In genomic region chr9:14607464-14607863, GRCm38 (mm10) we compare ENCODE assay signal across 16 mouse cellular contexts. TPM values are rescaled to one million over a fixed set of nuclear protein-coding genes. Genes with fewer than 3 reads are reported as not detected.
A peak's percentile ranks its signal among the peaks of the same experiment; 100 is the strongest.
DNase-seq lines count a peak whose midpoint lies in the region; ATAC-seq lines count a peak whose summit lies in the region.
"Had no signal": no experiment of that assay in that cellular context is flagged by ENCODE, and none has a peak within 500 bp of the region (broad histone marks: within the 10 kb centered on the region; RNA-seq: fewer than 3 reads in every experiment).

No protein-coding gene starts in this region.

- no peak for DNase-seq in frontal cortex, adult 2 months (ENCODE audit: extremely low spot score in 1 of 2, low spot score in 1 of 2)
- no peak for DNase-seq in kidney, adult 9 months
- no peak for DNase-seq in embryonic facial prominence, embryonic 10.5 days (ENCODE audit: low spot score)
- DNase-seq in layer of hippocampus, postnatal 14 days (ENCODE audit: low spot score in 2 of 2): peak; percentile 14 to 43
- no peak for DNase-seq in thymus, postnatal 36 days
- DNase-seq in gastrocnemius, adult 8-10 months (ENCODE audit: low spot score in 2 of 2): no peak
- DNase-seq: adrenal gland, postnatal 10 days; B cell, adult 2 months; cerebellum, adult 9-11 months; kidney, postnatal 36 days; liver; thymus, postnatal 25 days had no signal

- H3K27ac ChIP-seq in kidney, embryonic 15.5 days: 0 out of 2 replicates have a peak overlapping the region, but pooled peaks have one; percentile 74
- 0 out of 2 replicates have a peak overlapping the region, but pooled peaks have one; percentile 36 for H3K27ac ChIP-seq in embryonic facial prominence, embryonic 10.5 days (replicated peaks)

- H3K9ac ChIP-seq in kidney, embryonic 15.5 days: no peak overlapping the region

- no peak overlapping the region for H3K4me2 ChIP-seq in kidney, embryonic 15.5 days

- H3K4me3 ChIP-seq in kidney, embryonic 15.5 days (replicated peaks): no peak overlapping the region
- no peak overlapping the region for H3K4me3 ChIP-seq in embryonic facial prominence, embryonic 10.5 days

- peaks cover 14% of the 10 kb centered on the region; the same call in 1 of the 2 replicates for H3K36me3 ChIP-seq in kidney, embryonic 15.5 days
- H3K36me3 ChIP-seq in embryonic facial prominence, embryonic 10.5 days (replicated peaks): peaks cover 61% of the 10 kb centered on the region

- no peaks in the 10 kb centered on the region for H3K27me3 ChIP-seq in kidney, embryonic 15.5 days
- no peaks in the 10 kb centered on the region for H3K27me3 ChIP-seq in embryonic facial prominence, embryonic 10.5 days (replicated peaks; ENCODE audit: low read depth, poor library complexity, severe bottlenecking)

- peaks cover 57% of the 10 kb centered on the region for H3K4me1 ChIP-seq in kidney, embryonic 15.5 days
- H3K4me1 ChIP-seq in embryonic facial prominence, embryonic 10.5 days: peaks cover 50% of the 10 kb centered on the region

- no peaks in the 10 kb centered on the region for H3K9me3 ChIP-seq in kidney, embryonic 15.5 days (replicated peaks)
- no peaks in the 10 kb centered on the region for H3K9me3 ChIP-seq in embryonic facial prominence, embryonic 10.5 days

- 41% methylated on average over 3 of the region's 3 CpGs for WGBS in kidney, embryonic 15.5 days
- 58% methylated on average over 3 of the region's 3 CpGs for WGBS in embryonic facial prominence, embryonic 10.5 days

- ATAC-seq in frontal cortex, adult (ENCODE audit: low TSS enrichment): peak; percentile 74
- ATAC-seq in kidney, embryonic 15.5 days (replicated peaks; ENCODE audit: low FRiP score): no peak

RNA-seq across cellular contexts. Expression of gene Amotl1, which starts 37.4 kb away (rescaled TPM):
- polyA plus RNA-seq in frontal cortex, adult 2 months (2012; rRNA removed): 13.7 and 15.1 TPM in 2 replicates
- 20.4 and 23.3 TPM in 2 replicates for polyA plus RNA-seq in kidney, embryonic 15.5 days (2015; fragmentation: Nextera tagmentation; extraction: Ambion mirVana)
- 23.1 and 27.4 TPM in 2 replicates for polyA plus RNA-seq in embryonic facial prominence, embryonic 10.5 days (2016; fragmentation: Nextera tagmentation; extraction: Ambion mirVana)
- 10 to 100 TPM; 19.1 to 25.1 TPM for total RNA-seq in layer of hippocampus, postnatal 14 days (2021)
- 100 to 1,000 TPM; 324 to 412 (median 352) TPM for total RNA-seq in gastrocnemius, adult 8-10 months (2022)
- total RNA-seq: hematopoietic stem cell, adult 5-6 weeks; monocyte, adult 5-6 weeks had no signal

Comparison
In these comparisons a context has a peak if more than half of its experiments do, and no peak if none do; other contexts are left out.
1. DNase-seq: peak in layer of hippocampus, postnatal 14 days (2 of 2); none in frontal cortex, adult 2 months (0 of 2), kidney, adult 9 months (single experiment), embryonic facial prominence, embryonic 10.5 days (single experiment), thymus, postnatal 36 days (0 of 2) and gastrocnemius, adult 8-10 months (0 of 2).